Mouse (Mus musculus) C2C12 (cell line): Measurements from ENCODE around the gene Syde1. TPM values are rescaled to one million over a fixed set of nuclear protein-coding genes. Genes with fewer than 3 reads are reported as not detected.

Experiments
- H3K27me3 ChIP-seq: one replicate; pipeline ENCODE4 v1.6.1; 2011; ENCODE audit not compliant: control insufficient read depth, insufficient read depth, insufficient read length
- H3K36me3 ChIP-seq: one replicate; pipeline ENCODE4 v1.6.1; 2011; ENCODE audit not compliant: control insufficient read depth, insufficient read depth
- H3K4me3 ChIP-seq: one replicate; pipeline ENCODE4 v1.5.1; 2011; ENCODE audit warnings: mild to moderate bottlenecking, control low read depth; ENCODE audit not compliant: poor library complexity, insufficient read depth, severe bottlenecking
- H3K79me2 ChIP-seq: one replicate; pipeline ENCODE4 v1.6.1; 2011; ENCODE audit not compliant: control insufficient read depth, insufficient read depth
- H3K79me3 ChIP-seq: one replicate; pipeline ENCODE4 v1.6.1; 2011; ENCODE audit warnings: low read depth, control low read depth
- H3ac ChIP-seq: one replicate; pipeline ENCODE3; 2011; ENCODE audit warnings: low read depth; ENCODE audit not compliant: control insufficient read depth, insufficient read length
- CEBPB ChIP-seq: IDR thresholded peaks from one replicate; pipeline ENCODE4 v1.6.1; 2011; ENCODE audit warnings: low read depth, mild to moderate bottlenecking, control low read depth, moderate library complexity
- CTCF ChIP-seq: IDR thresholded peaks from one replicate; pipeline ENCODE4 v1.5.1; 2011; ENCODE audit not compliant: control insufficient read depth, insufficient read depth, insufficient read length
- FOSL1 ChIP-seq: IDR thresholded peaks from one replicate; pipeline ENCODE4 v1.8.0; 2011; ENCODE audit warnings: mild to moderate bottlenecking, low read length; ENCODE audit not compliant: poor library complexity, insufficient read depth, severe bottlenecking
- MAX ChIP-seq: IDR thresholded peaks from one replicate; pipeline ENCODE4 v1.6.1; 2011; ENCODE audit warnings: mild to moderate bottlenecking, control low read depth
- MYOD1 ChIP-seq: IDR thresholded peaks from one replicate; pipeline ENCODE4 v1.6.1; 2011; ENCODE audit warnings: low read depth; ENCODE audit not compliant: control insufficient read depth, insufficient read length
- MYOG ChIP-seq: IDR thresholded peaks from one replicate; pipeline ENCODE4 v1.6.1; 2011; ENCODE audit not compliant: control insufficient read depth, insufficient read length; ENCODE audit errors: extremely low read depth
- USF1 ChIP-seq: IDR thresholded peaks from one replicate; pipeline ENCODE4 v1.6.1; 2011; ENCODE audit warnings: low read depth, mild to moderate bottlenecking, control low read depth, moderate library complexity
- polyA plus RNA-seq: library from polyadenylated mRNA; unstranded; fragments of >200 nt; fragmentation: generic; extraction: Trizol; gene quantifications from one replicate; pipeline ENCODE4 v1.2.1, GENCODE M21; 2012; ENCODE audit warnings: missing spikeins

Syde1 gene
- polyA plus RNA-seq, 1 experiment: 37.2 TPM

DNA sequence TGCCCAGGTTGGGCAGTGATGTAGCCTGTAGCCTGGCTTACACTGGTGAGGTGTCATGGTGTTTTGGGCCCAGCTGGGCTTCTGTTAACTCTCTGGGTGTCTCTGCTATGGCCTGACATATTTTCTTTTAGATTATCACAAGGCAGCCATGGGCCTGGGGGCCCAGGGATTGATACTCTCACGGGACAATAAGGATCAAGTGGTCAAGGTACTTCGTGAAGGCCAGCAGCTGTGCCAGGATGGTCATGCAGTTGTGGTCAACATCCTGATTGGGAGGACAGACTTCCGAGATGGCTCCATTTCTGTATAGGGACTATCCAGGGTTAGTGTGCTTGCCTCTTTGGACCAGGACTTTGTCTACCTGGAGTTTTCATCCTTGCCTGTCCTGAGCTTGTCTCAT, 7.8 kb downstream of the Syde1 start:
- Histone ChIP-seq H3K79me3 (no peaks in the 10 kb centered on the region), H3K4me3 (no peak overlapping the region), H3K27me3 (no peaks in the 10 kb centered on the region), H3ac (no peak overlapping the region), H3K36me3 (peaks cover 67% of the 10 kb centered on the region), H3K79me2 (peaks cover 5% of the 10 kb centered on the region)
- TF ChIP-seq FOSL1 (no peak), CTCF (no peak), CEBPB (no peak), USF1 (no peak), MYOD1 (no peak), MAX (no peak), MYOG (no peak)

DNA sequence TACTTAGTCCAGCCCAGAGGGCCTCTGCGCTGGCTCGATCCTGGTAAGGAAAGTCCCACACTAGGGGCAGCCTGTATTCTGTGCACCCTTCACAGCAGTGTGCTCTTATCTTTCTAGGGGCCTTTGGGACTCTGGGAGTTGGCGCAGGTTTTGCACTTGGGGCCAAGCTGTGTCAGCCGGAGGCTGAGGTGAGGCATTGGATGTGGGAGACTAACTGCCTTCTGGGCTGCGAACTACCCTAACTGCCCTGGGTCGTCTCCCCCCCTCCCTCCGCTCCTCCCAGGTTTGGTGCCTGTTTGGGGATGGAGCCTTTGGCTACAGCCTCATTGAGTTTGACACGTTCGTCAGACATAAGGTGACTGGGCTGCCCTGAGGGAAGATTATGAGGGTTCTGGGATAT, 8.4 kb downstream of the Syde1 start:
- H3K36me3 ChIP-seq: peaks cover 61% of the 10 kb centered on the region

DNA sequence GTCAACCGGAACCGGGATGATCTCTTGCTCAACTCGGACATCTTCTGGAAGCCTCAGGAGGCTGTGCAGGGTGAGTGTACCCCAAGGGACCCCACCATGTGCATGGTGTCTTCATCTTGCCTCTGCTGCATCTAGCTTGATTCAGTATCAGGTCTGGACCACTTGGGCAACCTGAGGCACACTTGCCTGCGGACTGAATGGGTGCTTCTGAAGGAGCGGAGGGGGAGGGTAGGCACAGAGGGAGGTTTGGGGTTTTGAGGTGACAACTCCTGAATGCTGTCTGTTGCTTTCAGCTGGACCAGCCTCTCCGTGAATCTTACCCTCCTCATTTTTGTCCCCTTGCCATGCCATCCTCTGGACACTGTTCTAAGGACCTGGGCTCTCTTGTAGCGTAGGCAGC, 10.6 kb downstream of the Syde1 start:
- Histone ChIP-seq H3K4me3 (no peak overlapping the region), H3K36me3 (peaks cover 43% of the 10 kb centered on the region), H3K79me3 (no peaks in the 10 kb centered on the region), H3K79me2 (no peaks in the 10 kb centered on the region), H3ac (no peak overlapping the region), H3K27me3 (no peaks in the 10 kb centered on the region)
- TF ChIP-seq MYOG: no peak
- TF ChIP-seq CTCF: no peak
- no peak for TF ChIP-seq MYOD1
- no peak for TF ChIP-seq FOSL1
- no peak for TF ChIP-seq MAX

More for the DNA sequence above, 8.4 kb downstream of the Syde1 start:
- no peak overlapping the region for H3K4me3 ChIP-seq
- no peak overlapping the region for H3ac ChIP-seq
- TF ChIP-seq CTCF (no peak), FOSL1 (no peak), MAX (no peak), MYOD1 (no peak), CEBPB (no peak), USF1 (no peak)
- H3K79me3 ChIP-seq: no peaks in the 10 kb centered on the region
- no peaks in the 10 kb centered on the region for H3K27me3 ChIP-seq
- H3K79me2 ChIP-seq: no peaks in the 10 kb centered on the region

DNA sequence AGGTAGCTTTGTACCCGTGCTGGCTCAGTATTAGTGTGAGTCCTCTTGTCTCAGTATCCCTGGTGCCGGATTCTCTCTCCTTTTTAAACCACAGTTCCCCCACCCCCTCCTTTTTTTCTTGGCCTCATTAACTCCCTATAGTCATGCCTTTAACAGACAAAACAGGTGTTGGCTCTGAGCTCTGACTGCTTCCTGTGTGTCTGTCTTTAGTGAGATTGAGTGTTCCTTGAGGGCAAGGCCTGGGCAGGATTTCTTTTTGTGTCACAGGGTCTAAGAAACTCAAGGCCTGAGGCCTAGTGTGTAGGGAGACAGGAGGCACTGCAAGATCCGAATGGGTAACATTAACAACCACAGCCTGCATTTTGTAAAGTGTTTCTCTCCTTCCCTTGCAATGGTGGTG, 13.6 kb downstream of the Syde1 start:
- H3K36me3 ChIP-seq: peaks cover 16% of the 10 kb centered on the region
- no peak overlapping the region for H3K4me3 ChIP-seq
- no peaks in the 10 kb centered on the region for H3K27me3 ChIP-seq
- no peaks in the 10 kb centered on the region for H3K79me2 ChIP-seq
- H3ac ChIP-seq: no peak overlapping the region
- TF ChIP-seq MYOG (no peak), CTCF (no peak), MYOD1 (no peak), CEBPB (no peak), MAX (no peak), FOSL1 (no peak), USF1 (no peak)
- no peaks in the 10 kb centered on the region for H3K79me3 ChIP-seq

DNA sequence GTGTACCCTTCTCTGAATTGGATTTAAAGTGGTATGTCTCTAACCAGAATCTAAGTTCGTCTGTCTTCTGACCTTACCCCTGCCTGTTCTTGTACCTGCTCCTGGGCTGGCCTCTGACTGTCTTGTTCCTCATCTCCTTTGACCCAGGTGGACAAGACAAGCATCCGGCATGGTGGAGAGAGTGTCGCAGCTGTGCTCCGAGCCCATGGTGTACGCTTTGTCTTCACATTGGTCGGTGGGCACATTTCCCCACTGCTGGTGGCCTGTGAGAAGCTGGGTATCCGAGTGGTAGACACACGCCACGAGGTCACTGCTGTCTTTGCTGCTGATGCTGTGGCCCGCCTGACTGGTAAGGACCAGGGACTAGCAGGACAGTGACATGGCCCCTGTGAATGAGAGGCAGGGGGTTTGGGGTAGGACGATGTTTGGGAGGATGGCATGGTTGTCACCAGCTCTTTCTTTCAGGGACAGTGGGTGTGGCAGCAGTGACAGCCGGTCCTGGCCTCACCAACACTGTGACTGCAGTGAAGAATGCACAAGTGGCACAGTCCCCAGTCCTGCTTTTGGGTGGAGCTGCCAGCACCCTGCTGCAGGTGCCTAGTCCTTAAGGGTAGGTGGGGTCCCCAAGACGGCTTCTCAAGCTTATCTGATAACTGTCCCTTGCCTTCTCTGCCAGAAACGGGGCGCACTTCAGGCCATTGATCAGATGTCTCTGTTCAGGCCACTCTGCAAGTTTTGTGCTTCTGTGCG, 15.2 kb downstream of the Syde1 start:
- no peak overlapping the region for H3ac ChIP-seq
- H3K79me2 ChIP-seq: no peaks in the 10 kb centered on the region
- no peak overlapping the region for H3K4me3 ChIP-seq
- TF ChIP-seq MYOG (no peak), FOSL1 (no peak), MYOD1 (no peak), USF1 (no peak), CEBPB (no peak), MAX (no peak), CTCF (no peak)
- no peaks in the 10 kb centered on the region for H3K27me3 ChIP-seq
- peaks cover 16% of the 10 kb centered on the region for H3K36me3 ChIP-seq
- H3K79me3 ChIP-seq: no peaks in the 10 kb centered on the region

DNA sequence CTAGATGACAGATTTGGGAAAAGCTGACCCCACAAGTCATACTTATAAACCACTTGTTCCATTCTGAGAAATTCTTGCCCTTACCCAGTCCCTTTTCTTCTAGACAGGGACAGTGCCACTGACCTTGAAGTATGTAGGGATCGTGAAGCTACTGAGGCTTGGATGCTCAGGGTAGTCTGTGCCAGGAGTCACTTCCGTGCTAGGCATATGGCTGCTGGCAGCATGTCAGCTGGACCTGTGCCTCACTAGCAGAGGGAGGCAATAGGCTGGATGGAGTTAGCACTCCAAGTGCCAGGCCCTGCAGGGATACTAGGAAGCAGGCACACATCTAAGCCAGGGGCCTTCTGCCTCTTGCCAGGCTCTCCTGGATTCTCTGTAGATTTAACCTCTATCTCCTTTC, 16.1 kb downstream of the Syde1 start:
- peak overlapping the region; percentile 52 for H3ac ChIP-seq
- H3K4me3 ChIP-seq: peak overlapping the region; percentile 64
- no peaks in the 10 kb centered on the region for H3K79me2 ChIP-seq
- TF ChIP-seq CEBPB (no peak), CTCF (no peak), MYOD1 (no peak), USF1 (no peak), FOSL1 (no peak), MAX (no peak), MYOG (no peak)
- peaks cover 13% of the 10 kb centered on the region for H3K36me3 ChIP-seq
- H3K79me3 ChIP-seq: no peaks in the 10 kb centered on the region
- H3K27me3 ChIP-seq: no peaks in the 10 kb centered on the region
